Mouse (Mus musculus) stomach, embryonic 14.5 days (tissue): Measurements from ENCODE around the gene Npnt. TPM values are rescaled to one million over a fixed set of nuclear protein-coding genes. Genes with fewer than 3 reads are reported as not detected.

ENCODE experiments used
- ATAC-seq: fragments of 200-750 bp; cut with Nextera tagmentation; 2 replicates; pipeline ENCODE4 v1.8.0; 2017; ENCODE audit warnings: low read depth, moderate TSS enrichment; ENCODE audit not compliant: insufficient number of reproducible peaks, insufficient read depth, low FRiP score
- H3K27ac ChIP-seq: fragments of 300-500 bp; sonication (generic); 2 replicates; pipeline ENCODE4 v1.5.1; 2014; ENCODE audit warnings: mild to moderate bottlenecking, low read length, moderate library complexity, mixed read lengths
- H3K27me3 ChIP-seq: fragments of 300-500 bp; sonication (generic); 2 replicates; pipeline ENCODE4 v1.6.1; 2014; ENCODE audit warnings: low read length, control low read depth, mixed read lengths; ENCODE audit not compliant: control insufficient read depth, insufficient read depth
- H3K36me3 ChIP-seq: fragments of 300-500 bp; sonication (generic); 2 replicates; pipeline ENCODE4 v1.6.1; 2014; ENCODE audit warnings: mild to moderate bottlenecking, control low read depth, low read length, moderate library complexity, mixed read lengths; ENCODE audit not compliant: control insufficient read depth, insufficient read depth
- H3K4me1 ChIP-seq: fragments of 300-500 bp; sonication (generic); 2 replicates; pipeline ENCODE4 v1.6.1; 2014; ENCODE audit warnings: low read length, control low read depth, mixed read lengths; ENCODE audit not compliant: control insufficient read depth, insufficient read depth
- H3K4me2 ChIP-seq: fragments of 300-500 bp; sonication (generic); replicated peaks from 2 replicates; pipeline ENCODE4 v1.6.1; 2014; ENCODE audit warnings: low read depth, low read length, control low read depth
- H3K4me3 ChIP-seq: fragments of 300-500 bp; sonication (generic); 2 replicates; pipeline ENCODE4 v1.5.1; 2014; ENCODE audit warnings: low read depth, low read length, control low read depth
- H3K9ac ChIP-seq: fragments of 300-500 bp; sonication (generic); replicated peaks from 2 replicates; pipeline ENCODE4 v1.6.1; 2014; ENCODE audit warnings: low read depth, mild to moderate bottlenecking, control low read depth, low read length, moderate library complexity, mixed read lengths
- H3K9me3 ChIP-seq: fragments of 300-500 bp; sonication (generic); 2 replicates; pipeline ENCODE4 v1.6.1; 2016; ENCODE audit warnings: low read depth, low read length, control low read depth; ENCODE audit not compliant: control insufficient read depth
- WGBS: fragments of 180-500 bp; shearing (Covaris S2); extraction: QIAGEN DNeasy Blood & Tissue Kit; methylation state at CpG from one replicate; pipeline ENCODE4 v1.1.7; 2014; 5-methylcytosine and 5-hydroxymethylcytosine counted together
- polyA plus RNA-seq: library from polyadenylated mRNA; unstranded; fragments of >200 nt; fragmentation: Nextera tagmentation; extraction: Ambion mirVana; gene quantifications from 2 replicates; pipeline ENCODE4 v1.2.1, GENCODE M21; 2014

Gene Npnt
- 51.8 and 56.1 TPM in 2 replicates for polyA plus RNA-seq

- ATAC-seq, result peak; percentile 85
- WGBS, result 1% methylated on average over 72 of the region's 82 CpGs
- no peak within 1 kb of the TSS for H3K27ac ChIP-seq
Measured at GRCm38 (mm10) chr3:132949791-132950528, at the start of gene Npnt. TSS of gene Npnt (minus strand) at chr3:132950291.

DNA sequence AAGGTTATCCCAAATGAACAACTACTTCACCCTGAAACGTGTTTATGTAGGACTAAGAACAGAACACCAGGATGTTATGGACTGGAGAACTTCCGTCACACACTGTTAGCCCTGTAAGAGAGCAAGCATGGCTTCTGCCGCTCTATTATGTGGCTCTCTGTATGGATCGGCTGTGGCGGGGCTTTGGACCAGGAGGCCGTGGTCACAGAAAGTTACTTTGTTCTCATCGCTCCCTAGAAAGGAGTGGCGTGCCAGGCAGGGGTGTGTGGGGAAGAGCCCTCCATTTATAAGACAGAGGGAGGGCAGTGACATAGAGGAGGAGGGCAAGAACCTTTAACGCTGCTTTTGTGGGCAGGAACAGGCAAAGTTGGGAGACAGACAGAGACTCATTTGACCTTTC is 46.2 kb upstream of the Npnt start:
- ATAC-seq, result no peak
- Histone ChIP-seq H3K27me3 (no peaks in the 10 kb centered on the region), H3K9me3 (no peaks in the 10 kb centered on the region), H3K4me3 (no peak overlapping the region), H3K4me2 (no peak overlapping the region), H3K27ac (no peak overlapping the region), H3K36me3 (peaks cover 7% of the 10 kb centered on the region; the same call in 1 of the 2 replicates), H3K9ac (no peak overlapping the region), H3K4me1 (no peaks in the 10 kb centered on the region)
- 79% methylated on average over 9 of the region's 9 CpGs for WGBS

More at GRCm38 (mm10) chr3:132949791-132950528, at the start of gene Npnt:
- Histone ChIP-seq H3K27me3 (no peaks in the 10 kb centered on the region), H3K4me1 (peaks cover 6% of the 10 kb centered on the region; the same call in 1 of the 2 replicates), H3K9ac (peak within 1 kb of the TSS; percentile 30), H3K36me3 (no peaks in the 10 kb centered on the region), H3K4me2 (peak within 1 kb of the TSS; percentile 96), H3K4me3 (peak within 1 kb of the TSS; percentile 68), H3K9me3 (no peaks in the 10 kb centered on the region)

- H3K9me3 ChIP-seq, result no peaks in the 10 kb centered on the region
- H3K27ac ChIP-seq, result no peak overlapping the region
- H3K36me3 ChIP-seq, result peaks cover 7% of the 10 kb centered on the region; the same call in 1 of the 2 replicates
- H3K4me2 ChIP-seq, result no peak overlapping the region
- H3K4me1 ChIP-seq, result no peaks in the 10 kb centered on the region
- H3K4me3 ChIP-seq, result no peak overlapping the region
- 77% methylated on average over 3 of the region's 3 CpGs for WGBS
- no peak for ATAC-seq
- no peaks in the 10 kb centered on the region for H3K27me3 ChIP-seq
- no peak overlapping the region for H3K9ac ChIP-seq
Measured at GRCm38 (mm10) chr3:132995904-132996267, 45.8 kb upstream of the Npnt start.

GRCm38 (mm10) chr3:132995172-132995903 is 45.2 kb upstream of the Npnt start:
- H3K4me1 ChIP-seq, result no peaks in the 10 kb centered on the region
- no peaks in the 10 kb centered on the region for H3K27me3 ChIP-seq
- H3K4me2 ChIP-seq, result no peak overlapping the region
- H3K36me3 ChIP-seq, result peaks cover 7% of the 10 kb centered on the region; the same call in 1 of the 2 replicates
- ATAC-seq, result no peak
- H3K4me3 ChIP-seq, result no peak overlapping the region
- no peak overlapping the region for H3K9ac ChIP-seq
- WGBS, result 73% methylated on average over 7 of the region's 7 CpGs
- no peaks in the 10 kb centered on the region for H3K9me3 ChIP-seq
- H3K27ac ChIP-seq, result no peak overlapping the region

GRCm38 (mm10) chr3:132986188-132986587 is 36.1 kb upstream of the Npnt start:
- H3K4me3 ChIP-seq, result no peak overlapping the region
- no peak overlapping the region for H3K27ac ChIP-seq
- H3K36me3 ChIP-seq, result no peaks in the 10 kb centered on the region
- no peak for ATAC-seq
- H3K9me3 ChIP-seq, result no peaks in the 10 kb centered on the region
- 76% methylated on average over 5 of the region's 5 CpGs for WGBS
- H3K4me2 ChIP-seq, result no peak overlapping the region
- H3K27me3 ChIP-seq, result no peaks in the 10 kb centered on the region
- no peak overlapping the region for H3K9ac ChIP-seq
- H3K4me1 ChIP-seq, result no peaks in the 10 kb centered on the region; the same call in 1 of the 2 replicates

DNA sequence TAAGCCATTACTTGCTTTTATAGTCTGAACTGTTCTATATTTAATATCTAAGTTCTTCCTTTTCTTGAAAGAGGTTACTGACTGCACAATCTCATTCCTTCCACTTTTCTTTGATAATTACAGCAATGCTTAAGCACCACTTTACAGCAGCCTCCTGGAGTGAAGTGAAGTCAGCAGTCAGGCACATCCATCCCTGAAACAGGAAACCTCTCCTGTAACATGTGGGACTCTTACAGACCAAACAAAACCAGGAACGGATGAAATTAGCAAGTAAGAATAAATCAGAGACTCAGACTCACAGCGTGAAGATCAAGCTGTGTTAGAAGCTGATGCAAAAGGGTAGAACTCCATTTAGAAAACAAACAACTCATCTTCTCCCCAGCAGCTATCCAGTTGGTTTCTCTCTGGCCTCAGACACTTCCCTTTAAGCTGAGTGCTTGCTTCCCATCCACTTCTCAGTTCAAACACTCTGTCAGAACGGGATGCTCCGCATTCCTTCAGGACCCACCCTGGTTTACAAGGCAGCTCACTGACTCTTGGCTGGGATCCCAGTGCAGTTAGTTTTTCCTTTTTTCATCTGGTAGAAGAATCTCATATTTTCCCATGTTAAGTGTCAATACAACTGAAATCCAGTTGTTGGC is 33.9 kb upstream of the Npnt start:
- Histone ChIP-seq H3K9ac (no peak overlapping the region), H3K4me3 (no peak overlapping the region), H3K4me1 (no peaks in the 10 kb centered on the region; the same call in 1 of the 2 replicates), H3K4me2 (no peak overlapping the region), H3K9me3 (no peaks in the 10 kb centered on the region), H3K27me3 (no peaks in the 10 kb centered on the region), H3K36me3 (no peaks in the 10 kb centered on the region), H3K27ac (peak overlapping the region; percentile 59; the same call in 1 of the 2 replicates)
- ATAC-seq, result peak; percentile 65; the same call in 1 of the 2 replicates
- WGBS, result 10% methylated on average over 4 of the region's 4 CpGs

DNA sequence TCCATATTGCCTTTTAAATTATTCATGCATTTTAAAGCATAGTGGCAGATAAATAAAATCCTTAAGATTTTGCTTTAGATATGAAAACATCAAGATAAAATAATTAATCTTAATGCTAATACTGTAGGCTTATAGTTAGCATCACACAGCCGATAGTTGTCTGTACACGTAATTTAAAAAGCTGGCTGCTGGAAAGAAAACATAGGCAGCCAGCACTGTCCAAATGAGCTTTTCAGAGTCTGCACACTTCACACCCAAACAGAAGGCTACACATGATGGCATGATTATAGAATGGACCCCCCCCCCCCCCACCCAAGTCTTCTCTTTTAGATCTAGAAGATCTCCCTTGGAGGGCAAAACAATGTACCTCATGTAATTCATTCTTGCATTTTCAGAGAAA is 31.9 kb upstream of the Npnt start:
- Histone ChIP-seq H3K9ac (no peak overlapping the region), H3K27me3 (no peaks in the 10 kb centered on the region), H3K9me3 (no peaks in the 10 kb centered on the region), H3K27ac (no peak overlapping the region), H3K4me1 (no peaks in the 10 kb centered on the region; the same call in 1 of the 2 replicates), H3K4me2 (no peak overlapping the region), H3K36me3 (no peaks in the 10 kb centered on the region), H3K4me3 (no peak overlapping the region)
- no peak for ATAC-seq
- WGBS, result 87% methylated on average over 2 of the region's 2 CpGs

DNA sequence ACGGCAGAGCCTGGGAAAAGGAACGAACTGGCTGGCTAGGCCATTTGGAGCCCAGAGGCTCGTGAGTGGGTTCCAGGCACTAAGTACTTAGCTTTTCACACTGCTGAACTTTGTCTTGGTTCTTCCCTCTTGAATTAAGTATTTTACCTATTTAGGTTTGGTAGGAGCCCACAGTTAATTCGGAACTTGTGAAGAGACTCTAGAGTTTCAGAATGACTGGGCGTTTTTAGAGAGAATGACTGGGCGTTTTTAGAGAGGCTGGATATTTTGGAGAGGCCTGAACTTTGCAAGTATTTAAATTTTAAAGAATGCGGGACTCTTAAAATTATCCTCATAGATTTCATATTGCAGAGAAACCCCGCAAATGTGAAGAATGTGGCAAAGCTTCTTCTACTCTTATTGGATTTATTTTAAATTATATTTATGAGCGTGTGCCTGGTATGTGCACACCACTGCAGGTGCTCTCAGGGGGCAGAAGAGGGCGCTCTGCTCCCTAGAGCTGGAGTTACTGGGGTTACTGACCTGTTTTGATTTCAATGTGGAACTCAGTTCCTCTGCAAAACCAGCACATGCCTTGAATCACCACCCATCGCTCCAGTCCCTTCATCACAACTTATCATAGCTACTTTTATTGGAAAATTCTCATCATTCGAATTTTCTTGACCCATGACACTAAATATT is 29.8 kb upstream of the Npnt start:
- no peaks in the 10 kb centered on the region for H3K27me3 ChIP-seq
- H3K4me2 ChIP-seq, result no peak overlapping the region
- no peak overlapping the region for H3K9ac ChIP-seq
- H3K4me3 ChIP-seq, result no peak overlapping the region
- no peak overlapping the region for H3K27ac ChIP-seq
- no peak for ATAC-seq
- H3K36me3 ChIP-seq, result no peaks in the 10 kb centered on the region
- 93% methylated on average over 12 of the region's 12 CpGs for WGBS
- no peaks in the 10 kb centered on the region; the same call in 1 of the 2 replicates for H3K4me1 ChIP-seq
- no peaks in the 10 kb centered on the region for H3K9me3 ChIP-seq
